Mouse (Mus musculus) hindlimb bud, embryonic 11.5 days (tissue): ENCODE data around the gene Rnf43.

Source experiments
- DNase-seq: peaks from one replicate; pipeline ENCODE4 v3.0.0-alpha.2; 2012; ENCODE audit warnings: low read depth, low spot score; ENCODE audit errors: extremely low spot score

Gene Rnf43

GRCm38 (mm10) chr11:87758957-87759608, 96.6 kb downstream of the Rnf43 start:
- no peak for DNase-seq

- DNase-seq: no peak
These were observed 97.1 kb downstream of the Rnf43 start for GRCm38 (mm10) chr11:87759609-87760005.

GRCm38 (mm10) chr11:87760301-87761081, 98.0 kb downstream of the Rnf43 start, which contains the start of gene Tspoap1:
Gene Tspoap1 (plus strand): TSS chr11:87760541.
- DNase-seq: no peak

GRCm38 (mm10) chr11:87761181-87761721, 98.7 kb downstream of the Rnf43 start:
- DNase-seq: no peak

- DNase-seq: no peak
These were observed 99.5 kb downstream of the Rnf43 start for GRCm38 (mm10) chr11:87761806-87762701.

GRCm38 (mm10) chr11:87762702-87763385, 100.3 kb downstream of the Rnf43 start:
- DNase-seq: no peak

GRCm38 (mm10) chr11:87763511-87763987, 101.0 kb downstream of the Rnf43 start:
- DNase-seq: no peak

- DNase-seq: no peak
These were observed 101.7 kb downstream of the Rnf43 start for GRCm38 (mm10) chr11:87763988-87764876.

- no peak for DNase-seq
These were observed 106.2 kb downstream of the Rnf43 start for GRCm38 (mm10) chr11:87768745-87769144.

GRCm38 (mm10) chr11:87770989-87771388, 108.5 kb downstream of the Rnf43 start:
- DNase-seq: no peak

GRCm38 (mm10) chr11:87772354-87772753, 109.8 kb downstream of the Rnf43 start:
- DNase-seq: no peak

- DNase-seq: no peak
These were observed 115.7 kb downstream of the Rnf43 start for GRCm38 (mm10) chr11:87778100-87778765.

- no peak for DNase-seq
These were observed 116.4 kb downstream of the Rnf43 start for GRCm38 (mm10) chr11:87778915-87779314.

GRCm38 (mm10) chr11:87779392-87779791, 116.9 kb downstream of the Rnf43 start:
- DNase-seq: no peak

- no peak for DNase-seq
These were observed 117.6 kb downstream of the Rnf43 start for GRCm38 (mm10) chr11:87780130-87780529.
